Mouse (Mus musculus): Measurements from ENCODE around the gene Chsy1.

Chsy1 gene

GRCm38 (mm10) chr7:66217531-66218094 is 108.3 kb downstream of the Chsy1 start:
- no peak for DNase-seq

GRCm38 (mm10) chr7:66218193-66219014 is 109.1 kb downstream of the Chsy1 start:
- DNase-seq = no peak

DNA sequence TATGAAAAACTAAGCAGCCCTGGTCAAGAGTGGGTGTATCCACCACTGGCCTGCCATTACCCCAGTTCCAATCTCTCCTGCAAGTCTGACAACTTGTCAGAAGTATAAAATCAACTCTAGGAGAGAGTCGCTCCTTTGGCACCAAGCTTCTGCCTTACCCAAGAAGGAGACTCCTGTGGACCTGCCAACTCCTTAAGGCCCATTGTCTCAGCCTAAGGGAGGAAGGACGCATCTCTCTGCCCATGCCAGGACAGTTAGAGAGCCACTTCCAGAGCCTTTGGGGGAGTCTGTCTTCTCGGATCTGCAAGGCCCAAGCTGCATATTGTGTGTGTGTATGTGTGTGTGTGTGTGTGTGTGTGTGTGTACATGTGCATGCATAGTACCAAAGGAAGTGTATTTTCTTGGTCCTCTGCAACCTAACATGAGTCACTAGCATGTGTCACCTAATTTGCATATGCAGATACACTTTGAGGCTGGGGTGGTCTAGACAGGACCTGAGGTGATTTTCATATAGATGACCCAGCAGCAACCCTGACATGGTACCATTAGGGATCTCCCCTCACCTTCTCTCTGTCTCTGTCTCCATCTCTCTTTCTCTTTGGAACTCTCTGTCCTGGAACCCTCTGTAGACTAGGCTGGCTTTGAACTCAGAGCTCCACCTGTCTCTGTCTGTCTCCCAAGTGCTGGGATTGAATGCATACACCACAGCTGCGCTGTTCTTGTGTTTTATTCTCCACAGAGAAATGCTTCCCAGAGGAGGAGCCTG is 109.9 kb downstream of the Chsy1 start:
- DNase-seq = no peak

DNA sequence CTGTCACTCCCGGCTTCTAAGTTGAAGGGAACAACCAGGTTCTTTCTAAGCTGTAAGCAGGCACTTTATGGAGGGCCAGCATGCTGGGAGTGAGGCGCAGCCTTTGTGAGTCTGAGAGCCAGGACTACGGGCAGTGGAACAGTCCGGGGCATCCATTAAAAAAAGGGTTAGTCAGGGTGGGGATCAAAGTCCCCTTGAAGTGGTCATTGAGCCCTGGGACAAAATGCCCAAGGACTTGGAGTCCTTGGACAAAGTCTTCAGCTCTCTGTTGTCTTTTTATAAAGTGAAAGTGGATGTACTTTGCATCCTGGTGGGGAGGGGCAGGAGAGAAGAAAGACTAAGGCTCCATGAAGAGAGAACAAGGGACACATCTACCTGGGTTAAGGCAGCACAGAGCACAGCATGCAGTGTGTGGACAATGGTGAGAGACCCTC is 110.5 kb downstream of the Chsy1 start:
- no peak for DNase-seq

DNA sequence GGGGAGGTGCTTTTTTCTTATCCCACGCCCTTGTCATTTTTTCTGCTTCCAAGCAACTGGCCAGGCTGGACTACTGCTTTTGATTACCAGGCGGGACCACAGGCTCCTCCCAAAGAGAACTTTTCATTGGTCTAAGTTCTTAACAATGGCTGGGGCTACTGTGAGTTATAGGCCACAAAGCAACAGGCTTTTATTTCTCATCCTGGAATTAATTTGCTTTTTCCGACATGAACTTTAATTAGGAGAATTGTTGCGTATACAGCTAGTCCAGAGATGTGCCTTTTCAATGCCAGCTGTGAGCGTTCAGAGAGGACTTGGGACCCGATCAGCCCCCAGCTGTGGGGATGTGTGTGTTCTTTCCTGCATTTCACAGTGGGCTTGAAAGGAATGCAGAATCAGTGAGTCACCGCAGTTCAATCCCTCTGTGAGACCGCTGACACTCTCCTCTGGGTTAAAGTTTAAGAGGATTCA is 113.3 kb downstream of the Chsy1 start:
- DNase-seq = no peak
